Mouse (Mus musculus) kidney, embryonic 14.5 days (tissue): ENCODE data around the gene Mamdc2. TPM values are rescaled to one million over a fixed set of nuclear protein-coding genes. Genes with fewer than 3 reads are reported as not detected.

Source experiments
- ATAC-seq: fragments of 200-750 bp; cut with Nextera tagmentation; 2 replicates; pipeline ENCODE4 v1.8.0; 2017; ENCODE audit warnings: moderate number of reproducible peaks, mild to moderate bottlenecking, moderate TSS enrichment, moderate library complexity; ENCODE audit not compliant: low FRiP score, low TSS enrichment
- H3K27ac ChIP-seq: fragments of 300-500 bp; sonication (generic); 2 replicates; pipeline ENCODE4 v1.5.1; 2014; ENCODE audit warnings: low read depth, mild to moderate bottlenecking, low read length, moderate library complexity, mixed read lengths
- H3K27me3 ChIP-seq: fragments of 300-500 bp; sonication (generic); 2 replicates; pipeline ENCODE4 v1.6.1; 2014; ENCODE audit warnings: mild to moderate bottlenecking, low read length; ENCODE audit not compliant: control insufficient read depth, insufficient read depth
- H3K36me3 ChIP-seq: fragments of 300-500 bp; sonication (generic); 2 replicates; pipeline ENCODE4 v1.6.1; 2014; ENCODE audit warnings: low read length, mixed read lengths; ENCODE audit not compliant: control insufficient read depth, insufficient read depth
- H3K4me1 ChIP-seq: fragments of 300-500 bp; sonication (generic); 2 replicates; pipeline ENCODE4 v1.6.1; 2014; ENCODE audit warnings: low read length, mixed read lengths; ENCODE audit not compliant: control insufficient read depth, insufficient read depth
- H3K4me2 ChIP-seq: fragments of 300-500 bp; sonication (generic); replicated peaks from 2 replicates; pipeline ENCODE4 v1.6.1; 2014; ENCODE audit warnings: low read depth, mild to moderate bottlenecking, low read length
- H3K4me3 ChIP-seq: fragments of 300-500 bp; sonication (generic); 2 replicates; pipeline ENCODE4 v1.5.1; 2014; ENCODE audit warnings: mild to moderate bottlenecking, low read length
- H3K9ac ChIP-seq: fragments of 300-500 bp; sonication (generic); 2 replicates; pipeline ENCODE4 v1.6.1; 2014; ENCODE audit warnings: low read depth, mild to moderate bottlenecking, low read length, moderate library complexity
- H3K9me3 ChIP-seq: fragments of 300-500 bp; sonication (generic); 2 replicates; pipeline ENCODE4 v1.6.1; 2016; ENCODE audit warnings: low read length; ENCODE audit not compliant: control insufficient read depth
- WGBS: fragments of 180-500 bp; shearing (Covaris S2); extraction: QIAGEN DNeasy Blood & Tissue Kit; methylation state at CpG from one replicate; pipeline ENCODE4 v1.1.7; 2014; 5-methylcytosine and 5-hydroxymethylcytosine counted together
- polyA plus RNA-seq: library from polyadenylated mRNA; unstranded; fragments of >200 nt; fragmentation: Nextera tagmentation; extraction: Ambion mirVana; gene quantifications from 2 replicates; pipeline ENCODE4 v1.2.1, GENCODE M21; 2014

The Mamdc2 gene
- polyA plus RNA-seq, 1 experiment from 2014 or later = 1.4 TPM

GRCm38 (mm10) chr19:23323107-23323506 lies 125.1 kb downstream of the Mamdc2 start:
- Histone ChIP-seq H3K4me2 (no peak overlapping the region), H3K4me3 (no peak overlapping the region), H3K4me1 (no peaks in the 10 kb centered on the region), H3K9ac (no peak overlapping the region), H3K9me3 (no peaks in the 10 kb centered on the region), H3K27me3 (no peaks in the 10 kb centered on the region), H3K36me3 (no peaks in the 10 kb centered on the region), H3K27ac (no peak overlapping the region)
- 82% methylated on average over 3 of the region's 3 CpGs for WGBS
- no peak for ATAC-seq

- ATAC-seq = no peak
- no peaks in the 10 kb centered on the region for H3K4me1 ChIP-seq
- H3K9ac ChIP-seq = no peak overlapping the region
- no peak overlapping the region for H3K27ac ChIP-seq
- no peaks in the 10 kb centered on the region for H3K9me3 ChIP-seq
- no peak overlapping the region for H3K4me3 ChIP-seq
- 86% methylated on average over 5 of the region's 5 CpGs for WGBS
- no peaks in the 10 kb centered on the region for H3K27me3 ChIP-seq
- no peak overlapping the region for H3K4me2 ChIP-seq
- no peaks in the 10 kb centered on the region for H3K36me3 ChIP-seq
These were observed 130.3 kb downstream of the Mamdc2 start for GRCm38 (mm10) chr19:23317989-23318358.

- 70% methylated on average over 5 of the region's 5 CpGs for WGBS
- Histone ChIP-seq H3K4me2 (no peak overlapping the region), H3K4me3 (no peak overlapping the region), H3K4me1 (no peaks in the 10 kb centered on the region), H3K9me3 (no peaks in the 10 kb centered on the region), H3K27me3 (no peaks in the 10 kb centered on the region), H3K9ac (no peak overlapping the region), H3K36me3 (no peaks in the 10 kb centered on the region), H3K27ac (no peak overlapping the region)
- no peak for ATAC-seq
These were observed 130.8 kb downstream of the Mamdc2 start for GRCm38 (mm10) chr19:23317295-23317988.

- no peak overlapping the region for H3K27ac ChIP-seq
- H3K27me3 ChIP-seq = no peaks in the 10 kb centered on the region
- no peak for ATAC-seq
- H3K9me3 ChIP-seq = no peaks in the 10 kb centered on the region
- H3K36me3 ChIP-seq = no peaks in the 10 kb centered on the region
- no peak overlapping the region for H3K4me2 ChIP-seq
- WGBS = 74% methylated on average over 5 of the region's 5 CpGs
- no peaks in the 10 kb centered on the region for H3K4me1 ChIP-seq
- no peak overlapping the region for H3K9ac ChIP-seq
- H3K4me3 ChIP-seq = no peak overlapping the region
These were observed 131.4 kb downstream of the Mamdc2 start for GRCm38 (mm10) chr19:23316851-23317250.

- H3K4me1 ChIP-seq = no peaks in the 10 kb centered on the region
- no peaks in the 10 kb centered on the region for H3K27me3 ChIP-seq
- H3K4me2 ChIP-seq = no peak overlapping the region
- no peak overlapping the region for H3K27ac ChIP-seq
- WGBS = 86% methylated on average over 2 of the region's 2 CpGs
- no peaks in the 10 kb centered on the region for H3K9me3 ChIP-seq
- H3K36me3 ChIP-seq = no peaks in the 10 kb centered on the region
- no peak overlapping the region for H3K4me3 ChIP-seq
- no peak overlapping the region for H3K9ac ChIP-seq
- no peak for ATAC-seq
These were observed 138.3 kb downstream of the Mamdc2 start for GRCm38 (mm10) chr19:23309979-23310378.

- Histone ChIP-seq H3K4me1 (no peaks in the 10 kb centered on the region), H3K4me3 (no peak overlapping the region), H3K27me3 (no peaks in the 10 kb centered on the region), H3K27ac (no peak overlapping the region), H3K4me2 (no peak overlapping the region), H3K9ac (no peak overlapping the region), H3K36me3 (no peaks in the 10 kb centered on the region), H3K9me3 (no peaks in the 10 kb centered on the region)
- no peak for ATAC-seq
- 87% methylated on average over 7 of the region's 7 CpGs for WGBS
These were observed 141.6 kb downstream of the Mamdc2 start for GRCm38 (mm10) chr19:23306671-23307070.

- Histone ChIP-seq H3K4me1 (no peaks in the 10 kb centered on the region), H3K27me3 (no peaks in the 10 kb centered on the region), H3K4me3 (no peak overlapping the region), H3K27ac (no peak overlapping the region), H3K4me2 (no peak overlapping the region), H3K9ac (no peak overlapping the region), H3K9me3 (no peaks in the 10 kb centered on the region), H3K36me3 (no peaks in the 10 kb centered on the region)
- no peak for ATAC-seq
- WGBS = 87% methylated on average over 3 of the region's 3 CpGs
These were observed 148.3 kb downstream of the Mamdc2 start for GRCm38 (mm10) chr19:23299987-23300386.

- 94% methylated on average over 1 of the region's 1 CpGs for WGBS
- H3K9ac ChIP-seq = no peak overlapping the region
- no peak for ATAC-seq
- H3K4me3 ChIP-seq = no peak overlapping the region
- no peak overlapping the region for H3K4me2 ChIP-seq
- H3K4me1 ChIP-seq = no peaks in the 10 kb centered on the region
- no peaks in the 10 kb centered on the region for H3K36me3 ChIP-seq
- no peak overlapping the region for H3K27ac ChIP-seq
- no peaks in the 10 kb centered on the region for H3K9me3 ChIP-seq
- no peaks in the 10 kb centered on the region for H3K27me3 ChIP-seq
These were observed 149.3 kb downstream of the Mamdc2 start for GRCm38 (mm10) chr19:23298917-23299316.

GRCm38 (mm10) chr19:23297191-23297590 lies 151.1 kb downstream of the Mamdc2 start:
- Histone ChIP-seq H3K27me3 (no peaks in the 10 kb centered on the region), H3K4me1 (no peaks in the 10 kb centered on the region)
- no peak for ATAC-seq

More at GRCm38 (mm10) chr19:23297191-23297590, 151.1 kb downstream of the Mamdc2 start:
- Histone ChIP-seq H3K4me2 (no peak overlapping the region), H3K27ac (no peak overlapping the region), H3K9ac (no peak overlapping the region), H3K4me3 (no peak overlapping the region), H3K9me3 (no peaks in the 10 kb centered on the region), H3K36me3 (no peaks in the 10 kb centered on the region)
